Mouse (Mus musculus): ENCODE measurements around the gene Fbxl2.
A peak's percentile ranks its signal among the peaks of the same experiment; 100 is the strongest.
"Not testable (repeated sequence)": the region's sequence is repeated elsewhere in the genome, so short reads cannot be mapped to it uniquely, and the experiment has no call there.

Fbxl2 gene

DNA sequence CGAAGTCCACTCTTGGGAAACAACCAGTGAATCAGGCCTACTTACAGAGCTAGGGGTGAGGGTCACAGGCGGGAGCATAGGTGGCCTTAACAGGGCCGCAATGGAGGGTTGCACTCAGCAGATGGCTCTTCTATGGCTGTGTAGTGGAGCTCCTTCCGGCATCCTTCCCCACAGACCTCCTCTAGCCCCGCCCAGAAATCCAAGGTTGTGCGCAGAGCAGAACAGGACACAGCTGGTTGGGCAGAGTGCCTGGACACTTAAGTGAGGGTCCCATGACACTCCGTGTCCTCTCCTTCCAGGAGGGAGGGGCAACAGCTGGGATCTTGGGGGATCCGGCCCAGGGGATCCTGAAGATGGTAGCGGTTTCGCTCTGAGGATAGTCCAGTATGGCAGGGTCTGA is at the start of gene Fbxl2:
Fbxl2 (minus strand) TSS at position 164 of the 400 bp plus-strand sequence.
- DNase-seq (ENCODE audit: low spot score): no peak

DNA sequence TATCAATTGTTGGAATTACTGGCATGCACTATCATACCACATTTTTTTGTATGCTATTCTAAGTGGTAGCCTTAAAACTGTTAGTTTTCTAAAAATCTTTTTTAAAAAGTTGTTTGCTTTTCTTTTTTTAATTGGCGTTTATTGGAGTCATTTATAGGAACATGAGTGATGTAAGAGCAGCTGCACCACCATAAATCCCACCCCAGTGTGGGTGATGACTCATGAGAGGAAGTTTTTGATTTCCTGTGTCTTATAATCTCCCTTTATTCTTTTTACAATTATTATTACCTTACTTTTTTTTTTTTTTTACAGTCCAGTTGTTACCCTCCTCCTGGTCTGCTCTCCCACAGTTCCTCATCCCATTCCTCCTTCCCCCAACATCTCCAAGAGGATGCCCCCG is 48.9 kb upstream of the Fbxl2 start:
- no peak for DNase-seq (ENCODE audit: low spot score)

DNA sequence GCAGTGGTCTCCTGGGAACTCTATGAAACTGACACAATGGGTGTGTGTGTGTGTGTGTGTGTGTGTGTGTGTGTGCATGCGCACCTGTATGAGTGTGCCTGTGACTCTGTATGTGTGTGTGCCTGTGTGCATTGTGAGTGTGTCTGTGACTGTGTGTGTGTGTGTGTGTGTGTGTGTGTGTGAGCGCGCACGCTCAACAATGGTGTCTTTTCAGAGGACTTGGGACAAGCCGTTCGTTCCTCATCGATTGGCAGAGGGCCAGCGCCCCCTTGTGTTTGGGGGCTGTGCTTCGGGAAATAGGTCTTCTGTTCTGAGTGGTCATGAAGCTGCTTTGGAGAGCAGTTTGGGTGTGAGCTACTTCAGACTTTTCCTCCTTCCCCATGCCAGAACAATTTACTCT is 46.2 kb upstream of the Fbxl2 start:
- DNase-seq (ENCODE audit: low spot score): not testable (repeated sequence)

DNA sequence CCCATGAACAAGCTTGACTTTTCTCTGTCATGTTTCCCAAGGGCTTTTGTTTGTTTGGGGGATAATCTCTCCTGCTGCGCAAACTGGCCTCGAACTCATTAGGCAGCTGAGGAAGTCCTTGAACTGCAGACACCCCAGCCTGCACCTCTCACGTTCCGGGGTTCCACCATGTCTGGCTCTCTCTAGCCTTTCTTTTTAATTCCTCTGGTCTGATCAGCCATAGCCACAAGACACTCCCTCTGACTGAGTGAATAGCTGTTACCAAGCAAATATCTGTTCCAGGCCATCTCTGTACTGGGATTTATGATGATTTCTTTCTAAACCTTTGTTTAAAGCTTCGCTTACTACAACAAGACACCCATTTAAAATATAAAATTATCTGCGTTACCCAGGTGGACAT is 42.9 kb upstream of the Fbxl2 start:
- not testable (repeated sequence) for DNase-seq (ENCODE audit: low spot score)

DNA sequence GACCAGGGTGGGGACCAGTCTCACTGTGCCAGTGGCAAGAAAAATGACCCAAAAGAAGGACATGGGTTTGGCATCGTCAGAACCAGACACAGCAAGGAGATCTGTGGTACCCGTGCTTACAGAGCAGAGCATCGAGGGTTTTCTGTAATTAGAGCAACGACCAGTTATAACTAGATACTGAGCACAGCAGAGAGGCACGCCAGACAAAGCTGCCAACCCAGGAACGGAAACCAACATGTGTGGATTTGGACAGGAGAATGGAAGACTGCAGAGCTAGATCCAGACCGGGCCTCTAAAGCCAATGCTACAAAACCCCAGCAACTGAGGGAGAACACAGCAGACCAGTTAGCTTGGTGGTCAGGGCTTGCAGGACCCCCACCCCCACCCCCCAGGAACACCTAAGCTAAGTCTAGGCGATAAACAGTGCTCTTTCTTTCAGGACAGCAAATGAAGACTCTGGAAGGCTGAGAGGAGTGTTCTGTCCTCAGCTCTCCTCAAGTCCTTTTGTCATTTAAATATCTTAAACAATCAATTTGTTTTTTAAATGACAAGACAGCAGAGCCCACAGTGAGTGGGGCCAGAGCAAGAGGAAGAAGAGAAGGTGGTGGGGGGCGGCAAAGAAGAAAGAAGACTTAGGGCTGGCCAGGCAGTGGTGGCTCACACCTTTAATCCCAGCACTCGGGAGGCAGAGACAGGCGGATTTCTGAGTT is 41.3 kb upstream of the Fbxl2 start:
- no peak for DNase-seq (ENCODE audit: low spot score)

DNA sequence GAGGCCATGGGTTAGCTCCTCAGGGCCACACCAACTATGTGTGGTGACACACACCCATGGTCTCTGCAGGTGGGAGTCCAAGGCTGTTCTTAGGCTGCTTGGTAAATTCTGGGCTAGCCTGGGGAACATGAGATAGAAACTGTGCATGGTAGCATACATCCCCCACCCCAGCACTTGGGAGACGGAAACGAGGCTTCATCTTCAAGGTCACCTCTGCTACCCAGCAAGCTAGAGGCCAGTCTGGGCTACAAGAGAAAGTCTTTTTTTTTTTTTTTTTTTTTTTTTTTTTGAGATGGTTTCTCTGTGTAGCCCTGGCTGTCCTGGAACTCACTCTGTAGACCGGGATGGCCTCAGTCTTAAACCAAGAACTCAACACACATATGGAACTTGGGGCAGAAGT is 40.4 kb upstream of the Fbxl2 start:
- no peak for DNase-seq (ENCODE audit: low spot score)

DNA sequence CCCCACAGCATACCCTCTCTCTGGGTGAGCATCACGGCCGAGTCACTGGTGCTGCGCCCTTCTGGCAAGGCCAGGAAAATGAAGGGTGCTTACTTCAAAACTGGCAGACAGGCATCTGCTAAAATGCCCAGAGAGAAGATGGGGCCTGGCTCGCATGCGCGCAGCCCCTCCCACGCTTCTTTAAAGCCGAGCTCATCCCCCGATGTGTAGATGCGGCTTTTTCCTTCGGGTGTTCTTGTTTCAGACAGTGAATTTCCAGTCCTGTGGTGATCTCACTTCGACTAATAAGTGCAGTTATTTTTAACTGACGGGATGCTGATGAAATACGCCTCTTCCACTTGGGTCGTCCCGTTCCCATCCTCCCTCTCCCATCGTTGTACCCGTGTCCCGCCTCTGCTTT is 27.7 kb upstream of the Fbxl2 start:
- no peak for DNase-seq (ENCODE audit: low spot score)

DNA sequence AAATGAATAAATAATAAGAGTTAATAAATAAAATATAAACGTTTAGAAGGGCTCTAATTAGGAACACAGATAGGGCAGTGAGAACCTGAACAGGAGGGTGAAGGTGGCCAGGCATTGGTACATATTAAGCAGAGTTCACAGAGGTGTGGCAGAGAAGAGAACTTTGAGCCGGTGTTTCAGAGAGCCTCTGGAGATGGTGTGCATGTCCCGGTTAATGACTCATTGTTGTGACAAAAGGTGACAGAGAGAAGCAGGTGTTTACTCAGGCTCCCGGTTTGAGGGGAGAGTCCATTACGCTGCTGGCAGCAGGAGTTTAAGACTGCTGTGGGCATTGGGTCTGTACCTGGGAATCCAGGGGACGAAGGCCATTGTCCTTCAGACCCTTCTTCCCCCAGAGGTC is 23.4 kb upstream of the Fbxl2 start:
- no peak for DNase-seq (ENCODE audit: low spot score)

DNA sequence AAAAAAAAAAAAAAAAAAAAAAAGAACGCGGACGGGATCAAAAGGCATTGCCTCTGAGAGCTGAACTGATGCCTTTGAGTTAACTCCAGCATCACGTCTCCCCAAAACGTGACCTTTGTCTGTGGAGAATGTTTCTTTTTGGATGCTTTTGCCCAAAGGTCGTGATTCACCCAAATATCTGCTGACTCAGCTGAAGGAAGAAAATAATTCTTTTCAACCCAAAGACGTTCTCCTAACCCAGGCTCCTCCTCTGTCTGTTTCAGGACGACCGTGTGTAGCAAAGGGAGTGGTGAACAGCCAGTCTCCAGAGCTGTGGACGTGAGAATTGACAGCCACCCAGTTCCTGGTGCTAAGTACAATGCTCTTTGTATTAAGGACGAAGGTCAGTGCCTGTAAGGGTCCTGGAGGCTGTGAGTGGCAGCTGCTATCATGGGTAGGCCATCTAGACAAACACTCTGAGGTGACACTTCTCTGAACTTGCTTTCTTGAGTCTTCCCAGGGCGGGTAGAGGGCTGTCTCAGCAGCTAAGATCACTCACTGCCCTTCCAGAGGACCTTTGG is 22.6 kb upstream of the Fbxl2 start:
- no peak for DNase-seq (ENCODE audit: low spot score)

DNA sequence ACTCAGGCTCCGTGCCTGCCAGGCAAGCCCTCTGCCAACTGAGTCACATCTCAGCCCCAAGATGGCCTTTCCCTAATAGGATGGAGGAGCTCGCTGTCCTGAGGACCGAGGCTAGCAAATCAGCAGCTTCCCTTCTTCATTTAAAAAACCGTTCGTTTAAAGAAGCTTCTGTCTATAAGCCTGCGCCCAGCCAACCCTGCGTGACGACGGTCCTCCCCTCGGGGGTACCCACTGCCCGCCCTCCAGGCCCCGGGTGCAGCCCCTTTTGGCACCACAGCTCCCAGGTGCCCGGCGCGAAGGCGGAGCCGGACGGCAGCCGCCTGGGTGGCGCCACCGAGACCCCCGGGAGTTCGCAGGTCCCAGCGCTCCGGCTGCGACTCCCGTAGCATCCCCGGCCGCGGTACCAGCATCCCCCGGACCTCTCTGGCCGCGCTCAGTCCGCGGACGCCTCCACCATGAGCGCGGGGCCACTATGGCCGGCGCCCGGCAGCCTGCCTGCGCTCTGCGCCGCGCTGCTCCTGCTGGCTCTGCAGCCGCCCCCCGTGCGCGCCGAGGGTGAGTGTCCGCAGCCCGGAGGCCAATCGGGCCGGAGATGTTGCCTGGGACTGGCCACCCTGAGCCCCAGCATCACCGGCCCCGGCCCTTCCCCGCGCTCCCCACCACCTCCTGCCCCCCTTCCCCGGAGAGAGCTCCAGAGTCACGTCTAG is 11.3 kb upstream of the Fbxl2 start, which contains the start of gene Susd5:
Susd5 (plus strand) TSS at position 51 of the 707 bp plus-strand sequence.
- DNase-seq (ENCODE audit: low spot score): no peak

DNA sequence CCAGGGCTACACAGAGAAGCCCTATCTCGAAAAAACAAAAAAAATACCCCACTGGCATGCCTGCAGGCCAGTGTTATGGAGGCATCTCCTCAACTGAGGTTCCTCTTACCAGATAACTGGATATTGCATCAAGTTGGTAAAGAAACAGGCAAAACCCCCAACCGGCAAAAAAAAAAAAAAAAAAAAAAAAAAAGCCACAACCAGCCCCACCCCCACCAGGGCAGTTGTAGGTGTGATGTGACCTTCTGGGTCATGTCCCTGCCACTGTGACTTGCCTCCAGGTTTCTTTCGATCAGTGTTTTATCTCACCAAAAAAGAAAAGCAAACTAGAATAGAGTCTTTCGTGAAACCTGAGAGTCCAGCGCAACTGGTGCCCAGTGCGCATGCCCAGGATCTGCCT is 6.9 kb upstream of the Fbxl2 start:
- DNase-seq (ENCODE audit: low spot score): no peak

DNA sequence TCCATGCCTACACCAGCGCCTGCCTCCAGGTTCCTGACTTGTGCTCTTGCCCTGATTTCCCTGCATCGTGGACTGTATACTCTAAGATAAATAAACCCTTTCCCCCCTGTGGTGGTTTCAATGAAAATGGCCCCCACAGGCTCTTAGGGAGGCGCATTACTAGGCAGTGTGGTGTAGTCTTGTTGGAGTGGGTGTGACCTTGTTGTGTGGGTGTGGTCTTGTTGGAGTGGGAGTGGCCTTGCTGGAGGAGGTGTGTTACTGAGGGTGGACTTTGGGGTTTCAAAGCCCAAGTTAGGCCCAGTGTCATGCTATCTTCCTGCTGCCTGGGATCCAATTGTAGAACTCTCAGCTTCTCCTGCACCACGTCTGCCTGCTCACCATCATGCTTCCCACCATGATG is 6.0 kb upstream of the Fbxl2 start:
- no peak for DNase-seq (ENCODE audit: low spot score)

DNA sequence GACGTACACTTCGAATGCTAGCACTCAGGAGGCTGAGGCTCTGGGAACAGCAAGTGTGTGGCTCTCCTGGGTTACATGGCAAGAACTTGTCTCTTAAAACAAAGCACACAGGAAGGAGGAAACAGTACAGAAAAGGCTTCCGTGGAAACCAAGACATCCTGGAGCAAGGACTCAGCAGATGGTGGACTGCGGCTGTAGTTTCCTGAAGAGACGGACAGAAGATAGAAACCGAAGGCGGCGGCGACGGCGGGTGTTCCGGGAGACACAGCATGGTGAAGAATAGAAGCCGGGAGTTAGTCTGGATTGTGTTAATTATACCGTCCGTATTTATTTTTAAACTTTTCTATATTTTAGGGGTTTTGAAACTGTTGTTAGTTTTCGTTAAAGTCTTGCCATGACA is 4.8 kb upstream of the Fbxl2 start:
- DNase-seq (ENCODE audit: low spot score): no peak

DNA sequence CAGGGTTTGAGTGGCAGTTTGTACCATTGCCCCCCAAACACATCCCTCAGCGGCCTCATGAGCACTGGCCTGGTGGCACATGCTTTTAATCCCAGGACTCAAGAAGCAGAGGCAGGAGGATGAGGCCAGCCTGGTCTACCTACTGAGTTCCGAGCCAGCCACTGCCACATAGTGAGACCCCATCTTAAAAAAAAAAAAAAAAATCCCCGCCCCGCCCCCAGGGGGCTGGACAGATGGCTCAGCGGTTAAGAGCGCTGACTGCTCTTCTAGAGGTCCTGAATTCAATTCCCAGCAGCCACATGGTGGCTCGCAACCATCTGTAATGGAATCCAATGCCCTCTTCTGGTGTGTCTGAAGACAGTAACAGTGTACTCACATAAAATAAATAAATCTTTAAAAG is 4.1 kb upstream of the Fbxl2 start:
- no peak for DNase-seq (ENCODE audit: low spot score)

DNA sequence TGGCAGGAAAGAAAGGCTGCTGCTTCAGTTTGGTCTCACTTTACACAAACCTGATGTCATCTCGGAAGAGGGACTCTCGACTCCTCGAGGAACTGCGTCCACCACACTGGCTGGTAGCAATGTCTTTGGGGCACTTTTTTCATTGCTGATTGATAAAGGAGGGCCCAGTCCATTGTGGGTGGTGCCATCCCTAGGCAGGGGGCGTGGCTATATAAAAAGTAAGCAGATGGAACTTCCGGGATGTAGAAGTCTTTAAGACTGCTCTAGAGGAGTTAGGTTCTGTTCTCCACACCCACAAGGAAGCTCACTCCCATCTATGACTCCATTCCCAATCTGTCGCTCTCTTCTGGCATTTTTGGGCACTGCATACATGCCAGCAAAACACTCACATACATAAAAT is 685 bp upstream of the Fbxl2 start:
- no peak for DNase-seq (ENCODE audit: low spot score)

DNA sequence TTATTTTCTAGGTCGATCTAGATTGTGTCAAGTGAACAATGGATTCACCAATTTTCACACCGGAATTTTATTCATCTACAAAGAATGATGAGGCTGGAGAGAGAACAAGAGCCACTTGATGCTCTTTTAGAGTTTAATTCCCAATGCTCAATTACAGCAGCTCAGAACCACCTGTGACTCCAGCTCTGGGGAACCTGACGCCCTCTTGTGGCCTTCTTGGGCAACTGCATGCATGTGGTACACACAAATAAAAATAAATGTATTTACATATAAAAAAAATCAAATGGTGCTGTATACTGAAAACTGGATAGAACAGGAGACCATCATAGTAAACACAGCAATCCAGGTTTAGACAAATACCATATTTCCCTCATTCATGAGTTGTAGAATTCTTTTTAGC is 1.5 kb downstream of the Fbxl2 start:
- no peak for DNase-seq (ENCODE audit: low spot score)

DNA sequence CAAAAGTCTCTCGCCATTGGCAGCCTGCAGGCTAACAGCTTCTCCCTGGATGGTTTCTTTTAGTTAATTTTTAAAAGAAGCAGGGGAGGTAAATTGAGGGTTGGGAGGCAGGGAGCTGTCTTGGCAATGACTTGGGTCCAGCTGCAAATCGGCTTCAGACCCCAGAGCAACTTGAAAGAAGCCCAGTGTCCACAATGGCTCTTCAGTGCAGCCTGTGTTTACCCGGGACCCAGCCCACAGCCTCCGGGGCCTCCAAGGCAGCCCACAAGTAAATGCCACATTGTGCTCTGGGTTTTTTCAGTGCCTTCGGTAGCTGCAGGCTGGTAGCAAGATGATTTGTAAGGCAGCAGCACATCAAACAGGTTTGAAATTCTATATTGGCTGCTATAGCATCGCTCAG is 3.5 kb downstream of the Fbxl2 start:
- DNase-seq (ENCODE audit: low spot score): no peak

DNA sequence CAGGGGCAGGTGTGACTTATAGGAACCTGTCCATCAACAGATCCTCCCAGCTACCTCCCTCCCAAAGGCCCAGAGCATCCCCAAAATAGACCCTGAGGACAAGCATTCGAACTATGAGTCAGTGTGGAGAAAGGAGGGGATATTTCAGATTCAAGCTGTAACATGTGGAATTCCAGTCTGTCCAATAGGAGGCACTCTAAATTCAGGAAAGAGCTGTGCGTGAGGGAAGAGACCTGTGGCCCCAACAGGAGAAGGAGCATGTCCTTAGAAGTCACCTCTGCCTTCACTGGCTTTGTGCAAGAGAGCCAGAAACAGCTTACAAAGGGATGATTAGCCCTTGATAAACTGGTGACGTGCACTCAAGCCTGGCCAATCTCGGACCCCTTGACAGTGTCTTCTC is 5.0 kb downstream of the Fbxl2 start:
- DNase-seq (ENCODE audit: low spot score): no peak

DNA sequence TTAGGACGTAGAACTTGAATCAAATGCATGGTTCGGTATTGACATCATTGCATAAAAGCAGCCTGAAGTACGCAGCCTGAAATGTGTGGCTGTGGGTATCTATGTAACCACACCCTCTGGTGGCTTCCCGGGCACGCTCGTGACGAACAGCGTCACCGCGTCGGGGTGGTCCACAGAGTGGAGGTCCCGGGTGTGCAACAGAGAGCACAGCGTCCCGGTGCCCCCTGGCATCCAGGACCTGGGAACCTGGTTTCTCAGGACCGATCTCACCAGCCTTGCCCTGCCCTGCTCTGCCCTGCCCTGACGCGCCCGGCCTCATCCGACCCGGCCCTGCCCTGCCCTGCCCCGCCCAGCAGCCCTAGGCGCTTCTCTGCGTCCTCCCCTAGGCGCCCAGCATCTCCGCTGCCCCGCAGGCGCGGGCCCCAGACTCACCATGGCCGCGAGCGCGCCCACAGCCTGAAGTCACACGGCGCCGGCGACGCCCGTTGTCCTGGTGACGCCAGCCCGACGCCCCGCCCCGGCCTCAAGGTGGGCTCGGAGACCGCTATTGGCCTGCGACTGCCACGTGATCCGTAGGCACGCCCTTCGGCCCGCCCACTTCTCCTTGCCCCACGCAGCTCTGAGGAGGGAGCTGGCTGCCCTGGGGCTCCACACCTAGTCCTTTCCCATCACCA is 19.6 kb downstream of the Fbxl2 start:
- peak; percentile 35 for DNase-seq (ENCODE audit: low spot score)

DNA sequence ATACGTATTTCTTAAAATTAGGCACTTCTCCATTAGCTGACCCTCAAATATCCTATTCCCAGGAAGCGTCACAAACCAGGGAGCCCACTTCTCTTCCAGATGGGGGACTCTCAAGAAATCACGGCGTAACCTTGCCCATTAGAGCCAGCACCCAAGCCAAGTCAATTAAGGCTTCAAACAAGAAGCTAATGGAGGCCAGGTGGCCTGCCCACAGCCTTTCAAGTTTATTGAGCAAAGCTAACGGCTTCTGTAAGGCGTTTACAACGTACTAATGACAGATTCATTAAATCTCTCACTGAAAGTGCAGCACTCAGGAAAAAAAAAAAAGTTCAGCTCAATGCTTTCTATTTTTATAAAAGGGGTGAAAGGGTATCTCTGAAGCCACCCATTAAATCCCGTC is 20.1 kb downstream of the Fbxl2 start:
- no peak for DNase-seq (ENCODE audit: low spot score)

DNA sequence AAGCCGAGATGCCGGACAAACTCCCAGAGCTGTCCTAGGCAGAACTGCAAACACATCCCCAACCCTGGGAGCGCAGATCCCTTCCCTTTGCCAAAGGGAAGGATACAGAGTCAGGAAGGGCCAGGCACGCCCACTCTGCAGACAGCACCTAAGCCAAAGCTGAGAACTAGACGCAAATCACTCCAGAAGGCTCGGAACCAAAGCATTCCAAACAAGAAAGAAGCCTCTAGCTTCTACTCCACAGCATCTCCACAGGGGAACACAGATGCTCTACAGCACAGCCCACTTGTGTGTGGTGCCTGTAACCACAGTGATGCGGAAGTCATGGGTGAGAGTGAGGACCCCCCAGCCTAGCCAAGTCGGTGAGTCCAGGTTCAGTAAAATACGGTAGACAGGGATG is 20.8 kb downstream of the Fbxl2 start:
- no peak for DNase-seq (ENCODE audit: low spot score)

DNA sequence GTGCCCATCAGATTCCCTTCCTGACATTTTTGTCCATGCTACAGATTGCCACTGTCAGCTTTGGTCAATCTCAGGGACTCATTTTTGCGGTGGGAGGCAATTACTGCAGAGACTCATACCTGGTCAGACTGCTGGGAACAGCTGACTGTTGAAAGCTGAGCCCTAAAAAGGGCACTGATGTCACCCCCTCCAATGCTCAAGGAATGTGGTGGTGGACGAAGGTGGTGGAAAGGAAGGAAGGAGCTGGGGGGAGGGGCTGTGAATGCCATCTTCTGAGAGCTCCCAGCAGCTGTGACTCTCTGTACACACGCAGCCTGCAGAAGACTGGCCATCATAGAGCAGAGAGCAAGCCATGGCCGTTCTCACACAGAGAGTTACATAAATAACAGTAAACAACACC is 23.9 kb downstream of the Fbxl2 start:
- no peak for DNase-seq (ENCODE audit: low spot score)

All from layer of hippocampus, adult 9-10 months (tissue).